ENCODE assay signal across 25 mouse cellular contexts in genomic region chr1:60539272-60539671, GRCm38 (mm10). TPM values are rescaled to one million over a fixed set of nuclear protein-coding genes. Genes with fewer than 3 reads are reported as not detected.
DNase-seq lines count a peak whose midpoint lies in the region; ATAC-seq lines count a peak whose summit lies in the region.
"Had no signal": no experiment of that assay in that cellular context is flagged by ENCODE, and none has a peak within 500 bp of the region (broad histone marks: within the 10 kb centered on the region; RNA-seq: fewer than 3 reads in every experiment).

No protein-coding gene starts in this region.

- peak; percentile 78 for ATAC-seq in activated CD4-positive, CD25-positive, alpha-beta regulatory T cell, adult 4 months
- ATAC-seq: forebrain, embryonic 15.5 days; hindbrain, postnatal 0 days; intestine, embryonic 15.5 days; Patski had no signal

- DNase-seq in 416B (ENCODE audit: low read depth), result peak; percentile 78
- peak; percentile 54 for DNase-seq in CD4-positive, CD25-positive, alpha-beta regulatory T cell, adult 2 months (ENCODE audit: low read depth, low spot score)
- peak; percentile 69 for DNase-seq in naive thymus-derived CD4-positive, alpha-beta T cell, adult 2 months (ENCODE audit: low read depth)
- no peak for DNase-seq in lung, postnatal 14 days
- no peak for DNase-seq in right cerebral cortex, postnatal 10 days (ENCODE audit: low spot score in 2 of 2)
- no peak for DNase-seq in frontal cortex, adult 2 months (ENCODE audit: extremely low spot score in 1 of 2, low spot score in 1 of 2)
- DNase-seq: adrenal gland, postnatal 10 days; B cell, adult 2 months; cerebellum, adult 11 months; cerebellum, adult 2 months; cerebellum, adult 9-11 months; cerebellum, postnatal 25 days; gastrocnemius, postnatal 10 days; gastrocnemius, postnatal 36 days; heart, adult 11 months; heart, postnatal 10 days; heart, postnatal 36 days; kidney, adult 11 months; kidney, adult 8-10 months had no signal

RNA-seq across cellular contexts. Expression of gene Raph1, which starts 27.6 kb away (rescaled TPM):
- polyA plus RNA-seq in activated CD4-positive, CD25-positive, alpha-beta regulatory T cell, adult 4 months (2017; shearing (Covaris generic)), result 1 to 10 TPM; 4.1 to 6.8 TPM
- polyA plus RNA-seq in frontal cortex, adult 2 months (2012; rRNA removed), result 16.0 and 19.7 TPM in 2 replicates
- polyA plus RNA-seq: G1E had no signal

Comparison
In these comparisons a context has a peak if more than half of its experiments do, and no peak if none do; other contexts are left out.
1. DNase-seq: peak in 416B (single experiment), CD4-positive, CD25-positive, alpha-beta regulatory T cell, adult 2 months (single experiment) and naive thymus-derived CD4-positive, alpha-beta T cell, adult 2 months (single experiment); none in lung, postnatal 14 days (single experiment), right cerebral cortex, postnatal 10 days (0 of 2) and frontal cortex, adult 2 months (0 of 2).